Mouse (Mus musculus): ENCODE results near the gene Neurod1.

- TF ChIP-seq EP300 (IDR thresholded peaks at IDR 0.05; ENCODE audit: low read depth), result no peak
- TF ChIP-seq CTCF (IDR thresholded peaks at IDR 0.05; ENCODE audit: low read depth), result no peak
Measured at GRCm38 (mm10) chr2:79450684-79451394, 5.7 kb downstream of the Neurod1 start.
